Mouse (Mus musculus): ENCODE measurements at regions not wholly inside any gene's neighbourhood (a gene's known extent, or its start where the extent isn't known, plus 50 kb on each side); places are given as distances from the start of the nearest gene placed in this dataset. TPM values are rescaled to one million over a fixed set of nuclear protein-coding genes. Genes with fewer than 3 reads are reported as not detected.

- no peak for ATAC-seq (ENCODE audit: low FRiP score)
- H3K4me3 ChIP-seq (ENCODE audit: low read depth, low read length): no peak overlapping the region
Observed at GRCm38 (mm10) chr10:97409181-97409581, 70.2 kb upstream of the Dcn start.

GRCm38 (mm10) chr10:97409909-97410308 lies 69.5 kb upstream of the Dcn start:
- H3K4me3 ChIP-seq (ENCODE audit: low read depth, low read length): no peak overlapping the region
- ATAC-seq (ENCODE audit: low FRiP score) (no peak), DNase-seq (ENCODE audit: low spot score) (no peak)
- WGBS: 73% methylated on average over 1 of the region's 1 CpGs
- H3K9me3 ChIP-seq (ENCODE audit: low read length): no peaks in the 10 kb centered on the region
- TF ChIP-seq CTCF (IDR thresholded peaks at IDR 0.05): no peak
- no peak overlapping the region for H3K9ac ChIP-seq (replicated peaks; ENCODE audit: low read length, poor library complexity, severe bottlenecking)
- no peak overlapping the region for H3K4me2 ChIP-seq (ENCODE audit: low read depth, low read length, poor library complexity, severe bottlenecking)
- H3K4me1 ChIP-seq (ENCODE audit: insufficient read depth, low read length): no peaks in the 10 kb centered on the region
- H3K36me3 ChIP-seq (ENCODE audit: insufficient read depth, low read length): no peaks in the 10 kb centered on the region
- H3K27me3 ChIP-seq (ENCODE audit: insufficient read depth, low read length): no peaks in the 10 kb centered on the region
- no peak overlapping the region for H3K27ac ChIP-seq (ENCODE audit: low read depth, low read length)

More at GRCm38 (mm10) chr10:97409181-97409581, 70.2 kb upstream of the Dcn start:
- H3K36me3 ChIP-seq (ENCODE audit: insufficient read depth, low read length): no peaks in the 10 kb centered on the region
- no peak overlapping the region for H3K4me2 ChIP-seq (ENCODE audit: low read depth, low read length, poor library complexity, severe bottlenecking)
- WGBS: 70% methylated on average over 1 of the region's 1 CpGs
- H3K9ac ChIP-seq (replicated peaks; ENCODE audit: low read length, poor library complexity, severe bottlenecking): no peak overlapping the region
- H3K27ac ChIP-seq (ENCODE audit: low read depth, low read length): no peak overlapping the region
- DNase-seq (ENCODE audit: low spot score): no peak
- no peaks in the 10 kb centered on the region for H3K4me1 ChIP-seq (ENCODE audit: insufficient read depth, low read length)
- no peaks in the 10 kb centered on the region for H3K9me3 ChIP-seq (ENCODE audit: low read length)
- no peak for TF ChIP-seq CTCF (IDR thresholded peaks at IDR 0.05)
- H3K27me3 ChIP-seq (ENCODE audit: insufficient read depth, low read length): no peaks in the 10 kb centered on the region

GRCm38 (mm10) chr10:97422579-97422978 lies 56.8 kb upstream of the Dcn start:
- 4% methylated on average over 1 of the region's 1 CpGs for WGBS
- no peaks in the 10 kb centered on the region for H3K9me3 ChIP-seq (ENCODE audit: low read length)
- no peaks in the 10 kb centered on the region for H3K27me3 ChIP-seq (ENCODE audit: insufficient read depth, low read length)
- H3K9ac ChIP-seq (replicated peaks; ENCODE audit: low read length, poor library complexity, severe bottlenecking): no peak overlapping the region
- DNase-seq (ENCODE audit: low spot score) (no peak), ATAC-seq (ENCODE audit: low FRiP score) (no peak)
- no peaks in the 10 kb centered on the region for H3K4me1 ChIP-seq (ENCODE audit: insufficient read depth, low read length)
- TF ChIP-seq CTCF (IDR thresholded peaks at IDR 0.05): no peak
- H3K4me2 ChIP-seq (ENCODE audit: low read depth, low read length, poor library complexity, severe bottlenecking): no peak overlapping the region
- no peaks in the 10 kb centered on the region for H3K36me3 ChIP-seq (ENCODE audit: insufficient read depth, low read length)
- no peak overlapping the region for H3K4me3 ChIP-seq (ENCODE audit: low read depth, low read length)
- H3K27ac ChIP-seq (ENCODE audit: low read depth, low read length): no peak overlapping the region

GRCm38 (mm10) chr10:97423039-97423700 lies 56.2 kb upstream of the Dcn start:
- no peak overlapping the region for H3K9ac ChIP-seq (replicated peaks; ENCODE audit: low read length, poor library complexity, severe bottlenecking)
- WGBS: 22% methylated on average over 4 of the region's 4 CpGs
- ATAC-seq (ENCODE audit: low FRiP score) (no peak), DNase-seq (ENCODE audit: low spot score) (no peak)
- no peaks in the 10 kb centered on the region for H3K36me3 ChIP-seq (ENCODE audit: insufficient read depth, low read length)
- no peak overlapping the region for H3K4me2 ChIP-seq (ENCODE audit: low read depth, low read length, poor library complexity, severe bottlenecking)
- H3K27me3 ChIP-seq (ENCODE audit: insufficient read depth, low read length): no peaks in the 10 kb centered on the region
- no peak overlapping the region for H3K27ac ChIP-seq (ENCODE audit: low read depth, low read length)
- H3K4me1 ChIP-seq (ENCODE audit: insufficient read depth, low read length): no peaks in the 10 kb centered on the region
- no peak for TF ChIP-seq CTCF (IDR thresholded peaks at IDR 0.05)
- H3K4me3 ChIP-seq (ENCODE audit: low read depth, low read length): no peak overlapping the region
- H3K9me3 ChIP-seq (ENCODE audit: low read length): no peaks in the 10 kb centered on the region

Small RNA genes lying in the stretch of these regions (microRNA-seq; reads per million reads assigned to microRNA genes)
- gene Gm24587 (ENCODE audit: borderline number of aligned reads) (not detected), gene Mir3966 (ENCODE audit: borderline number of aligned reads) (not detected)

All from midbrain, postnatal 0 days (tissue).